Mouse (Mus musculus) liver (tissue): ENCODE results near the gene Folr1.

Experiments used
- DNase-seq: peaks from one replicate; pipeline ENCODE4 v3.0.0-alpha.2; 2020; ENCODE audit warnings: mixed read lengths

Folr1 gene

DNA sequence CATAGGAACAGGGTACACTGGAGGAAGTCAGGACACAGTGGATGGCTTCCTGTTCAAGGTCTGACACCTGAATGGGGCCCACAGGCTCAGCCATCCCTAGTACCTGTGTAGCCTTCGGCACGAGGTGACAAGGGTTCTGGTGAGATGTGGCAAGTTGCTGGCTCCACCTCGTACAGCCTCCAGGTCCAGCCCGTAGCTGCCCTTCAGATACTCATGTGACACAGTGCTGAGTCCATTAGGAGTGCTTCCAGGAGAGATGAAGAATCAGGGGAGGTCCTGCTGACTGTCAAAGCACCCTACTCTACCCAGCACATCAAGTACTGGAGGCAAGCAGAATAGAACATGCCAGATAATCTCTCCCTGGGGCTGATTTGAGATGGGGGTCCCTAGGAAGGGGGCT lies 38.2 kb downstream of the Folr1 start:
- DNase-seq, result no peak

DNA sequence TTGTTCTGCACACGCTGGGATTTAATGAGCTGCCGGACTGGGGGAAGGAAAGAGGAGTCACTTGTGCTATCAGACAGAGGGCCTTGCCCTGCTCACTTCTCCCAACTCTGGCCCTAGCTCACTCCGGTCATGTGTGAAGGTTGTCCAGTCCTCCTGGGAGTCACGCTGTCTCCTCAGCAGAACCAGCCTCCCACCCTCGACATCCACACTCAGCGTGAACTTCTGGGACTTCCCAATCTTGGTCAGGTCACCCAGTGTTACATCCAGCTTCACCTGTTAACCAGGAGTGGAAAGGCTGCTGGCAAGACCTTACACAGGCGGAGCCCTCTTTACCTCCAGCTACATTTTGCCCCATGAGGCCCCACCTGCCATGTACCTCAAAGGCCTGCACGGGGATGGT lies 39.2 kb downstream of the Folr1 start:
- DNase-seq, result no peak

DNA sequence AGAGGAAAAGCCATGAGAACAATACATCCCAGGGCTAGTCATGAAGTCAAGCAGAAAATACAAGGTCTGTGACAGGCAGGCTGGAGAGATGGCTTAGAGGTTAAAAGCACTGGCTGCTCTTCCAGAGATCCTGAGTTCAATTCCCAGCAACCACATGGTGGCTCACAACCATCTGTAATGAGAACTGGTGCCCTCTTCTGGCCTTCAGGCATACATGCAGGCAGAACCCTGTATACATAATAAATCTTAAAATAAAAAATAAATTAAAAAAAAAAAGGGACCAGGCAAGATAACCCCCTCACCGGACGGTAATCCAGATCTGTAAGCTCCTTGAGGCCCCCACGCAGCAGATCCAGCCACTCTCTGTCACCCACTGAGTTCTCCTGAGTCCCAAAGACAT lies 40.2 kb downstream of the Folr1 start:
- no peak for DNase-seq

DNA sequence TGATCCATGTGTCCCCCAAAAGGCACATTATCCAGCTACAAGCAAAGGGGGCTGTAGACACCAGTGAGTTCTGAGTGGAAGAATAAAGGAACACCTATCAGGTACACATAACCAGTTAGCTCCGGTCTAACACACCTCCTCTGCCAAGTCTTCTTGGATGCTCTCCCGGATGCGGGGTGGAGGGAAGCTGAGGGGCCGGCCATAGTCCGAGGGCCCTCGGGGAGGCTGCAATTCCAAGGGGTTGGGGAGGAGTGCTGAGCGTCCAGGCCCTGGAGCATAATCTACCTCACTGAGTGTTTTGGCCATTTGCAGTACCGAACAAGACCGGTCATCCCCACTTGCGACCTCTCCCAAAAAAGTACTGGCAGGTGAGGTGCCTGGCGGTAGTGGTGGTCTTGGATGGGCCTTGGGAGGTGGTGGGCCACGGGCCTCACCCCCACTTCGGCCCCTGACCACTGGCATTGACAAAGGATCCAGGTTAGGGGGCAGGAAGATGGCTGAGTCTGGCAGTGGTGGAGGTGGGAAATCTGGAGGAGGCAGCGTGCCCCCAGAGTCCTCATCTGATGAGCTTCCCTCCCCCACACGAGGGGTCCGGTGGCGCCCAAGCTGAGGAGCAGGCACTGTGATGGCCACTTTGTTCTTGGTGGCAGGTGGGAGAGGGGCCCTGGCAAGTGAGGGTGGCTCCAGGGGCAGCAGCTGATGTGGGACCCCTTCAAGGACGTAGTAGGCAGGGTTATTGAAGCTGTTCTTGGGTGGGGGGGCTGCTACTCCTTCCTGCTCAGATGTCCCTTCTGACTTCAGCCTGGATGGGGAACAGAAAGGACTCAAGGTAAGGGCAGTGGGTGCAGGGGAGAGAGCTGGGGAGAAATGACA lies 46.6 kb downstream of the Folr1 start:
- no peak for DNase-seq

DNA sequence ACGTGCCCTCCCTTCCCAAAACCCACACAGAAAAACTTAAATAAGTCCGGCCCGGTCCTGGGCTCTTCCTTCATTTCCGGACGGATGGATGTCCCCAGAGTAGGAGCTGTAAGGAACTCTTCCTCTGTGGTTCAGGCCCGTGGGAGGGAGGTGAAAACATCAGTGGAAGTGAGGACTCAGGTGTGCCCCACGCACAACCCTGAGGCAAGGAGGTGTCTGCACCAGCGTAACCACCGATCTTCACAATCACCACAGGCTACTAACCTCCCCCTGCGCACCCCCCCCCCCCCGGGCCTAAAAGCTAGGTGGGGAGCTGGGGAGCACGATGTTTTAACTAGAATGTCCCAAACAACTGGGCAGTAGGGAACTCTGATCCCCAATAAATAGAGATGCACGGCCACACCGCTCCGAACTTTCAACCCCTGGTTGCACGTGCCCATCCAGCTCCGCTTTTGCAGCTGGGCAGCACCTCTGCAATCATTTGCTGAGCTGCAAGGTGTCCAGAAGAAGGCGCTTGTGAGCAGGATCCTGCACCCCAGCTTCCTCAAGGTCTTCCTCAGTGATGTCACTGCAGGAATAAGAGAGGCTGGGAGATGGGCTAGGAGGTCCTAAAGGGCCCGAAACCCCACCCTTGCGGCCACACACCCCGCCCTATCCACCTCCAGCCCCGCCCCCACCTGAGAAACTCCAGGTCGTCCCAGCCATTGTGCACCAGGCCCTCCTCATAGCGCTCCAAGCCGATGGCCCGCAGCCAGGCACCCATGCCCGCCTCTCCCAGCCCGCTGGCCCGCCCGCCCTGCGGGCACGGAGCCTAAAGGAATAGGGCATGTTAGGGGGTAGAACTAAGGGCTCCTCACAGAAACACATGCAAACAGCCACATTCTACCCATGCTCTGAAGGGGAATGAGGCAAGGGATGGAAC lies 47.5 kb downstream of the Folr1 start:
- peak; percentile 15 for DNase-seq

DNA sequence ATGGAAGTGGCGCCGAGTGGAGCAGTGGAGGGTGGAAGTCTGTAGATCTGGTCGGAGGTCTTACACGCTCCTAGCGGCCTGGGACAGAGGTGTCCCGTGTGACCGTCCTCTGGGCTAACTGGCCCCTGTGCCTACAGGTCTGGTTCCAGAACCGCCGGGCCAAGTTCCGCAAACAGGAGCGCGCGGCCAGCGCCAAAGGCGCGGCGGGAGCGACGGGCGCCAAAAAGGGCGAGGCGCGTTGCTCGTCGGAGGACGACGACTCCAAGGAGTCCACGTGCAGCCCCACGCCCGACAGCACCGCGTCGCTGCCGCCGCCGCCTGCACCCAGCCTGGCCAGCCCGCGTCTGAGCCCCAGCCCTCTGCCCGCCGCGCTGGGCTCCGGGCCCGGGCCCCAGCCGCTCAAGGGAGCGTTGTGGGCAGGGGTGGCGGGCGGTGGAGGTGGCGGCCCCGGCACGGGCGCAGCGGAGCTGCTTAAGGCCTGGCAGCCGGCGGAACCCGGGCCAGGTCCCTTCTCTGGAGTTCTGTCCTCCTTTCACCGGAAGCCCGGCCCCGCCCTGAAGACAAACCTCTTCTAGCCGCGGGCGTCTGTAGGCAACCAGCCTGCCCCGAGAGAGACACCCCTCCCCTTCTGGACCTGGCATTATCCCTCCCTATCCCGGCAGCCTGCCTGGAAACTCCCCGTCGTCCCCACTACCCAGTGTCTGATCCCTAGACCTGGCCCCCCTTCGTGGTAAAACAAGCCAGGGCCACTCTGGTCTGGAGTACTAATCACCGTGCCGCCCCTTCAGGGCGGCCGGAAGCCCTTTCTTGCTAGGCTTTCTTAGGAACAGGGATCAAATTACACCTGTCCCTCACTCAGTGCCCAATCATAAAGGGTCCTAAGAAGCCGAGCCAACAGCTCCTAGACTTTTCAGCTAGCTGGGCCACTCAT lies 48.8 kb downstream of the Folr1 start:
- peak; percentile 22 for DNase-seq

DNA sequence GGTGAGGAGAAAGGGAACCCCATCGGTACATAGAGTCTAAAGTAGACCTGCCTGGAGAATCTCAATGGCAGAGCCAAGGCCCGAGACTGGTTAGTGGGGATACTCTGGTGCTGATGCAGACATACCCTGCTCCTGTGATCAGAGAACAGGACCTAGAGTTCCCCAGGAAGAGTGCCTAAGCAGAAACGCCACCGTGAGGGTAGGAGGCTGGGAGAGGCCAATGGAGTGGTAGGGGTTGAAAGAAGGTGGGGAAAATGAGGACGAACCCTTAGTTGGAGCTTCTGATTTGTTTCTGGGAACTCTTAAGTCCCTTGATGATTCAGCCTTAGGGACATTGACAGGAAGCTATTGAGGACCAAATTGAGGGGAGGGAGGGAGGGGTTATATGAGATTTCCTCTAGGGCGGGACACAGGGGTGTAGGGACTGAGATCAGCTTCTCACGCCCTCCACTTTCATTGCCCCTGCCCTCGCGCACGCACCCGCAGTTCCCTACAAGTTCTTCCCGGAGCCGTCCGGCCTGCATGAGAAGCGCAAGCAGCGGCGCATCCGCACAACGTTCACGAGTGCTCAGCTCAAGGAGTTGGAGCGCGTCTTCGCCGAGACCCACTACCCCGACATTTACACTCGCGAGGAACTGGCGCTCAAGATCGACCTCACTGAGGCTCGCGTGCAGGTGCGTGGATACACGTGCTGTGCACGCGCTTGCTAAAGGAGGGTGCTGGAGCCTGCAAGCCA lies 50.1 kb downstream of the Folr1 start:
- no peak for DNase-seq

DNA sequence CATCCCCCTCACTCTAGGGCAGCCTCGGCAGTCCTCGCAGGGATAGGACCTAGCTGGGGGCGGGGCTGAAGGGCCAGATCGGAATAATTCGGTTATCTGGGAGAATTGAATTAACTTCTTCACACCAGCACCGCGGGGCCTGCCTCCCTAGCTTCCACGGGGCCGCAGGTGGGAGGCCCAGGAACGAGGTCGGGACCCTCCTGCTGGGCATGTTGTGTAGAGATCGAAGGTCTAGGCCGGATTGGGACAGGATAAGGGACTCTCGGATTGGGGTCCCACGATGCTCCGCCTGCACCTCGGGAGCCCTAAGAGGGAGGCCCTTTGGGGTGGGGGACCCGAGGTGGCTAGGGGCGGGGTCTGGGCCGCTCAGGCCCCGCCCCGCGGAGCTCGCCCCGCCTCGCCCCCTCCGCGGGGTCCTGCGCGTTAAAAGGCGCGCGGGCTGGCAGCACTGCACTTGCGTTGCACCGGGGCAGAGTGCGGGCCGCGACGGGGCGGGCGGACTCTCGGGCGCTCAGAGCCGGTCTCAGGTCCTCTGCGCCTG lies 52.7 kb downstream of the Folr1 start, which contains the start of gene Phox2a:
TSS of gene Phox2a (plus strand) at position 453 of the 541 bp plus-strand sequence.
- DNase-seq, result no peak
